Mouse (Mus musculus): Measurements from ENCODE around the gene Hspa4.
"Not testable (repeated sequence)": the region's sequence is repeated elsewhere in the genome, so short reads cannot be mapped to it uniquely, and the experiment has no call there.

Hspa4 gene

GRCm38 (mm10) chr11:53307558-53308065 lies 7.4 kb upstream of the Hspa4 start:
- DNase-seq (ENCODE audit: low spot score in 2 of 2): no peak

DNA sequence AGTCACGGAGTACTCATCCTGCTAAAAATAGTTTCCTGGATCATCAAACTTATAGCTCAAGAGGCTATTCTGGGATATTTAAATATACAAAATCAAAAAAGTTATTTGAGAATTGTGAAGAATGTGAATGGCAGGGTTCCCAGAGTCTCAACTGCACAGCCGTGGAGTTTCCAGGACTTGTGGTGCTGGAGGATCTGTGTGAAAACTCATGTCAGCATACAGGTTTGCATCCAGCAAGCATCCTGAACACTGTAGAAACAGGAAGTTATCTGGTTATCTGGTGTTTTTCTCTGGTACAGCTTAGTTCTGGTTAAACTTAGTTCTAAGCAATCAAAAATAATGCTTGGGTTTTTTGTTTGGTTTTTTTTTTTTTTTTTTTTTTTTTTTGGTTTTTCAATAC lies 6.7 kb upstream of the Hspa4 start:
- DNase-seq (ENCODE audit: low spot score in 2 of 2): no peak

- no peak for DNase-seq (ENCODE audit: low spot score in 2 of 2)
Observed at GRCm38 (mm10) chr11:53304044-53304840, 4.0 kb upstream of the Hspa4 start.

DNA sequence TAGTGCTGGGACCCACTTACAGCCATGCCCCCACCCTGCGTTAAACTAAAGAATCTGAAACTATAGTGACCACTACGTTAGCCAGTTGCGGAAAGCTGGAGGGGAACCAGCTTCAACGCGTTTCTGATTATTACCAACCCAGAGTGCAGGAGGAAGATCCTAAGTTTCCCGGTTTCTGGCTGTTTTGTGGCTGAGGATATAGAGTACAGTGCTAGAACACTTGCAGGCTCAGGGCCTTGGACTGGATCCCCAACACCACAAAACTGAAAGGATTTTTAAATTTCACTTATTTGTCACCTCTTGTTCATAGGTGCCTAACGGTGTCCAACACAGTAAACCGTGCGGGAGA lies 884 bp upstream of the Hspa4 start:
- DNase-seq (ENCODE audit: low spot score in 2 of 2): no peak

DNA sequence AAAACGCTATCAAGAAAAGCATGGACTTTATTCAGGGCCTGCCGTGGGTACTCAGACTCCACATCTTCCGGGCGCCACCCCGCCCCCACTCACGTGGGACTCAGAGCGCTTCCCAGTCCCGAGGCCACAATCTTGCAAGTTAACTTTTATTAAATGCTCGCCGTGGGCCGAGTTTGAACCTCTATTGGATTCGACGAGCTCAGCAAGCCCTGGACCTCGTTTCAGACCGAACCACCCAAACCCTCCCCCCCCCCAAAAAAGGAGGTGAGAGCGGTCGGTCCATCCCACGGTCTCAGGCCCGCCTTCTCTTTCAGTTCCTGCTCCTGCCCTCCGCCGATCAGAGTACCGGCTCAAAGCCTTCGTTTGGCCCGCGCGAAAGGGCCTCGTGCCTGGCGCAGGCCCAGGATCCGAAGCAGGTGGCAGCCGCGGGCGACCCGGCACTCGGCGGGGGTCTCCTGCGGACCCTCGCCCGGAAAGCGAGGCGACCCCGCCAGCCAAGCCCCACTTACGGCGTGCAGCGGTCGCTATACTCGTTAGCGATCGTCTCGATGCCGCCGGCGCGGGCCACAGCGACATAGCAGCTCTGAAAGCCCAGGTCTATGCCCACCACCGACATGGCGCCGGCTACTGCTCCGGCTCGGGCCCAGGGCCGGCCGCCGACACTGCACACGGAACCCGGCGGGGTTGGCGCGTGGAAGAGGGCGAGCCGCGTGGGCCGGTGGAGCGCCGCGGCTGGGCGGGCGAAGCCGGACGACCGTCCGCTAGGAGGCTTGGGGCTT lies 517 bp downstream of the Hspa4 start:
- DNase-seq (ENCODE audit: low spot score in 2 of 2): peak; percentile 27 to 39

- DNase-seq (ENCODE audit: low spot score in 2 of 2): no peak
Observed at GRCm38 (mm10) chr11:53297947-53298860, 2.1 kb downstream of the Hspa4 start.

DNA sequence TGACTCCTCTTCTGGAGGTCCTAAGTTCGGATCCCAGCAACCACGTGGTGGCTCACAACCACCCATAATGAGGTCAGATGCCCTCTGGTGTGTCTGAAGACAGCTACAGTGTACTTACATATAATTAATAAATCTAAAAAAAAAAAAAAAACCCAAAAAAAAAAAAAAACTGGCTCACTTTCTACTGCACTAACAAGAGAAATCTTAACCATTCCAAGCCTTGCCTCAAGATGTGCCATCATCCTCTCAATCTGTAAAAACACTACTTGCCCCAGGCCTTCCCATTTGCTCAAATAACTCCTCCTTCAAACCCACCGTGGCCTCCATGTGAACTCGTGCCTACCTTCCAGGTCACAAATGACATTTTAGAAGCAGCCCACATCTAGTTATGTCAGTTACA lies 3.4 kb downstream of the Hspa4 start:
- DNase-seq (ENCODE audit: low spot score in 2 of 2): no peak

DNA sequence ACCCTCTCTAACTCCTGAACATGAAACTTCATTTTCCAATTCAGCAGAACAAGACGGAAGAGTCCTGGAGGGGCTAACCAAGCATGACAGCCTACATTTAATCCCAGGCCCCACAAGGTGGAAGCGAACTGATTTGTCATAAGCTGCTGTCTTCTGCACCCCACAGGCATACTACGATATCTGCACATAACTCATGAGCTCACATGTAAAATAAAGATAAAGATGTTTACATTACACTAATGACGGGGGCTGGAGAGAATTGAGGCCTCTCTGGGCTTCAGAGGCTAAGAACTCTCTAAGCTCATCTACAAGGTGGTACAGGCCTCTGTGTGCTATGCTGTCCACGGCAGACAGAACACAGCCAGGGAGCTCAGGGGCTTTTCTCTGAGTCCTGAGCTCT lies 5.8 kb downstream of the Hspa4 start:
- no peak for DNase-seq (ENCODE audit: low spot score in 2 of 2)

DNA sequence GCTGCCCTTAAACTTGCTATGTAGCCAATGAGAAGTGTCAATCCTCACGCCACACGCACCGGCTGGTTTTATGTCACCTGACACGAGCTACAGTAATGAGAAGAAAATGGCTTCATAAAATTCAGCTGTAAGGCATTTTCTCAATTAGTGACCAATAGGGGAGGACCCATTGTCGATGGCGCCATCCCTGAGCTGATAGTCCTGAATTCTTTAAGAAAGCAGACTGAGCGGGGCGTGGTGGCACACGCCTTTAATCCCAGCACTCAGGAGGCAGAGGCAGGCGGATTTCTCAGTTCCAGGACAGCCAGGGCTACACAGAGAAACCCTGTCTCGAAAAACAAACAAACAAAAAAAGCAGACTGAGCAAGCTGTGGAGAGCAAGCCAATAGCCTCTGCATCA lies 9.4 kb downstream of the Hspa4 start:
- DNase-seq (ENCODE audit: low spot score in 2 of 2): no peak

DNA sequence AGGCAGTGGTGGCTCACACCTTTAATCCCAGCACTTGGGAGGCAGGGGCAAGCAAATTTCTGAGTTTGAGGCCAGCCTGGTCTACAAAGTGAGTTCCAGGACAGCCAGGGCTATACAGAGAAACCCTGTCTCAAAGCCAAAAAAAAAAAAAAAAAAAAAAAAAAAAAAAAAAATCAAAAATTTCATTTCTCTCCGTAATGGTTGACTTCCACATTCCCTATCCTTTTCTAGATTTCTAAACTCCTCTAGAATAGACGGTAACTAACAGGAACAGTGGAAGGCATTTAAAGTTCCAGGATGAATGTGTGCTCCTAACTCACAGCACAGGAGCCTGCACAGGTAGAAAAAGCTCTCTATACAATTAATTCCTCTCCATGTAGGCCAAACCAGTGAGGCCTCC lies 10.1 kb downstream of the Hspa4 start:
- not testable (repeated sequence) for DNase-seq (ENCODE audit: low spot score in 2 of 2)

DNA sequence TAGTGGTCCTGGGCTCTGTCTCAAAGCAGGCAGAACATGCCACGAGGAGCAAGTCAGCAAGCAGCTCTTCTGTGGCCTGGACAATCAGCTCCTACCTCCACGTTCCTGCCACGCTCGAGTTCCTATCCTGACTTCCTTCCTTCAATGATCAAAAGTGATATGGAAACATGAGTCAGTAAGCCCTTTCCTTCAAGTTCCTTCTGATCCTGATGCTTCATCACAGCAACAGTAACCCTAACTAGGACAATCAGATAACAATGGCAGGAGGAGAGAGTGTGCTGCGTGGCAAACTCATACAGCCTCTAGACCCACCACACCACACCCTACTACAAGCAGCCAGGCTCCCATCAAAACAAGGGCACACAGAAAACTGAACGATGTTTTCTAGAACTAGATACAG lies 14.4 kb downstream of the Hspa4 start:
- no peak for DNase-seq (ENCODE audit: low spot score in 2 of 2)

GRCm38 (mm10) chr11:53278411-53278810 lies 21.8 kb downstream of the Hspa4 start:
- no peak for DNase-seq (ENCODE audit: low spot score in 2 of 2)

- no peak for DNase-seq (ENCODE audit: low spot score in 2 of 2)
Observed at GRCm38 (mm10) chr11:53275358-53275757, 24.9 kb downstream of the Hspa4 start.

DNA sequence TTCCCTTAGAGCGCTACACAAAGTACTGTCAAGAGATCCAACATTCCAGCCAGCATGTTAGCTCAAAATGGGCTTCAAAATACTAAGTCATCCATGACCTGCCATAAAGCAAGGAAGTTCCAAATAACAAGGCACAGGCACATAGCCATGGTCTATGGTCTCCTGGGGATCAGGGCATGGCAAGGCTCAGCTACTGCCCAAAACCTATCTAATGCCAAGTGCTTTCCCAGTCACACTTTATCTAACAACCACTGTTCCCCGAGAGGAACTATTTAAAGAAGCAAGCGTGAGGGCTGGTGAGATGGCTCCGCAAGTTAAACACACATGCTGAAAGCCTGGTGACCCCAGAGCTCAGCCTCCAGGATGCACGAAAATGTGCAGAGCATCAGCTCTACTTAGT lies 26.9 kb downstream of the Hspa4 start:
- no peak for DNase-seq (ENCODE audit: low spot score in 2 of 2)

GRCm38 (mm10) chr11:53269596-53269995 lies 30.7 kb downstream of the Hspa4 start:
- no peak for DNase-seq (ENCODE audit: low spot score in 2 of 2)

DNA sequence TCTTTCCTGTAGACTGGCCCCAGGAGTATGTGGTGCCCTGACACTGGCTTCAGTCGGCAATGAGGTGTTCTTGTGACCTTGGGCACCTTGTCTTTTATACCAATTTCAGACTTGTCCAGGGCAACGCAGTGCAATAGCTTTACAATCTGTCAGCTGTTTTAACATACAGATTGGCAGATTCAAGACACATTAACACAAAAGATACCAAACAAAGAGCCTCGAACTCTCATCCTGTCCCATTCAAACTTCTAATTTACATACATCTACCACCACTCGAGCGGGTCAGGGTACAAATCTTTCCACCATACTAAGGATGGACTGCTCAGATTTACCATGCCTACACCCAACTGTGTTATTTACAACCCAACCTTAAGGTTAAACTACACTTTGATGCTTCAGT lies 39.7 kb downstream of the Hspa4 start:
- no peak for DNase-seq (ENCODE audit: low spot score in 2 of 2)

- no peak for DNase-seq (ENCODE audit: low spot score in 2 of 2)
Observed at GRCm38 (mm10) chr11:53260056-53260455, 40.2 kb downstream of the Hspa4 start.

DNA sequence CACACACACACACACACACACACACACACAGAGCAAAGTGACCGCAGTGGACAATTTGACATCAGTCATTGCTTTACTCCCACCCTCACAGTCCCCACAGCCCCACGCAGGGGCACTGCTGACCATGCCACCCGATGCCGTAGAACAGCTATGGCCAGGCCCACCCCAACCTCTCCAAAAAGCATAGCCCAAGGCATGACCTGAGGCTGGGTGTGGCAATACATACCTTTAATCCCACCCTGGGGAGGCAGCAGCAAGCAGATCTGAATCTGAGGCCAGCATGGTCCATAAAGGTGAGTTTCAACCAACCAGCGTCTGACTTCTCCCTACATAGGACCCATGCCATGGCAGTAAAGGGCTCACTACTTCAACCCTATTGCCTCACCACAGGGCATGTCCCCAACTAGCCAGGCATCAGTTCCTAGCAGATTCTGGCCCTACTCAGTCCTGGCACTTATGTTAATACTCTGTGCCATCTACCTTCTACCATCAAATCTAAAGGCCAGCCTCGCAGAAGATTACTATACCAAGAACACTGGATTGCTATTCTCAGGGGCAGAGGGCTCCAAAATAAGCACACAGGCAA lies 41.1 kb downstream of the Hspa4 start:
- no peak for DNase-seq (ENCODE audit: low spot score in 2 of 2)

DNA sequence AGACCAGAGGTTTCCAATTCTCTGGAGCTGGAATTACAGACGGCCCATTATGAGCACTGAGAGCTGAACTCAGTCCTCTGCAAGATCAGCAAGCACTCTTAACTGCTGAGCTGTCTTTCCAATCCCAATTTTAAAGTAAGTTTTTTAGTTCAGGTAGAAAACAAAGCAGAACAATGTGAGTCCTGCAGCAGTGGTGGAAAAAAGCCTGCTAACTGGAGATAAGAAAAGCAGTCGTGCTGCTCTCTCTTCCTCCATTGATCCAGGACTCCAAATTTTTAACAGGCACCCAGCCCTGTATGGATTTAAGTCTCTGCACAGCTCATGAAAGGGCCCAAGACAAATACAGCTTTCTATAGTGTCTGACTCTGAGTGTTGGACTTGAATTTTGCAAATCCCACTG lies 43.3 kb downstream of the Hspa4 start:
- no peak for DNase-seq (ENCODE audit: low spot score in 2 of 2)

DNA sequence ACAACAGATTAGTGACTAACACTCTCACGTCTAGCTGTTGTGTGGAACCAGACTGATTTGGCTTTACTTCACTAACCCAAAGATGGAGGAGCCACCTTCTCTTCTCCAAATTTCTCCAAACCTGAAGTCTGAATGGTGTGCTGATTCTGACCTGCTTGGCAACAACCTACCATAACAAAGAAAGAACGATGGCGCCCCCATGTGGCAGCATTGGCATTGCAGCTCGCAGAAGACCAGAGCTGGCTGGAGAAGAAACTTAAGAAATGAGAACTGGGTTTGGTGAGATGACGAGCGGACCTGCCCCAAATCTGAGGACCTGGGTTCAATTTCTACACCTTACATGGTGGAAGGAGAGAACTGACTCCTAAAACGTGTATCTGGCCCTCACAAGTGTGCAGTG lies 45.3 kb downstream of the Hspa4 start:
- DNase-seq (ENCODE audit: low spot score in 2 of 2): peak; percentile 66 to 69

DNA sequence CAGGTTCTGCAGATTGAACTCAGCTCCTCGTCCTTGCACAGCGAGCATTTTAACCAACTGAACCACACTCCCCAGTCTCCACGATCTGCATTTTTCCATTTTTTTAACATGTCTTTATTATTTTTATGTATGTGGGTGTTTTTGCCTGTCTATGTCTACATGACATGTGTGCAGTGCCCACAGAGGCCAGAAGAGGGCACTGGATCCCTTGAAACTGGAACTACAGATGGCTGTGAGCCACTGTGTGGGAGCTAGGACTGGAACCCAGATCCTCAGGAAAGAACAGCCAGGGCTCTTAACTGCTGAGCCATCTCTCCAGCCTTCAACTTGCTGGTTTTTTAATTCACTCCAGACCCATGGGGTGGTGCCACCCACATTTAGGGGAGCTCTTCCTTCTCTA lies 45.8 kb downstream of the Hspa4 start:
- DNase-seq (ENCODE audit: low spot score in 2 of 2): peak in 1 of 2 experiments; percentile 14

All from right cerebral cortex, postnatal 36 days (tissue).